Mouse (Mus musculus) megakaryocyte, embryonic 14.5 days (primary cell): ENCODE measurements around the gene Olfr1497.

Source experiments
- FLI1 ChIP-seq: IDR thresholded peaks from 2 replicates; pipeline ENCODE4 v1.6.1; 2012; ENCODE audit warnings: low read length, inconsistent platforms, mixed read lengths
- GATA1 ChIP-seq: IDR thresholded peaks from 3 replicates; pipeline ENCODE4 v1.6.1; 2012; ENCODE audit warnings: mixed read lengths, low read length, inconsistent platforms, borderline replicate concordance

GRCm38 (mm10) chr19:13819347-13819746 is 21.3 kb upstream of the Olfr1497 start, which contains the start of gene Olfr1499:
- TF ChIP-seq GATA1 (no peak), FLI1 (no peak)
